Mouse (Mus musculus) frontal cortex, postnatal 10 days (tissue): ENCODE data around the gene Mgat4c.
"Not testable (repeated sequence)": the region's sequence is repeated elsewhere in the genome, so short reads cannot be mapped to it uniquely, and the experiment has no call there.

ENCODE experiments used
- DNase-seq, 2 experiments: peaks; one replicate each; pipeline ENCODE4 v3.0.0; 2022; ENCODE audit warnings: low spot score in 2 of 2, mixed read lengths in 1 of 2

Gene Mgat4c

DNA sequence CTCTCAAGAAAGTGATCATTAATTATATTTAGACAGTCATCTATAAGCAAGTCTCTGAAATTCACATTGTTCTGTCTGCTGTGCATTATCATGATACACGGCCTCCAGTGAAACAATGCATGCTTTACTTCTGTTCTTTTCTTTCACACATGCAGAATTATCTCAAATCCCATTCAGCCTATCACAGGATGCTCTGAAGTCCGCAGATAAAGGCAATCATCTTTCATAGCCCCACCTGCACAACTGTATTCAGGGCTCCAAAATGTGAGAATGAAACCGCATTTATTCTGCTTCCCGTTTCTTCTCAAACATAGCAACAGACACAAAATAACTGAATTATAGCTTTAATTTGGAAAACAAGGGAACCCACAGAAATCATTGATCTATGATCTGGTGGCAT is 446.1 kb downstream of the Mgat4c start:
- DNase-seq, result no peak

DNA sequence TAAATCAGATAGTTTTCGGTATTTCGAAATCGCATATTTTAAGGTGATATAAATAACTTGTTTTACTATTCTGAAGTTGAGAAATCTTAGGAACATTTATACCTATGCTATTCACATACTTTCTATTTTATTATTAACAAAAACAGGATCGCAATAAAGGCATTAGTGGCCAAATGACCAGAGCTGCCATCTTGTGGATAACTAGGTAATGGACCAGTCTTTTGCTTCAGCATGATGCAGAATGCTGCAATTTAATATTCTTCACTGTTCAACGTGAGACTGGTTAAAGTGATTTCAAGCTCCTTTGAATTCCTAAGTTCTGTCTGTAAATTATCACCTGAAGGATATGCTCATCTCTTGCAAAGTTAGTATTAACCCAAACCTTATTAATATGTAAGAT is 473.6 kb downstream of the Mgat4c start:
- DNase-seq, result no peak

GRCm38 (mm10) chr10:102155853-102156252 is 474.6 kb downstream of the Mgat4c start:
- no peak for DNase-seq

DNA sequence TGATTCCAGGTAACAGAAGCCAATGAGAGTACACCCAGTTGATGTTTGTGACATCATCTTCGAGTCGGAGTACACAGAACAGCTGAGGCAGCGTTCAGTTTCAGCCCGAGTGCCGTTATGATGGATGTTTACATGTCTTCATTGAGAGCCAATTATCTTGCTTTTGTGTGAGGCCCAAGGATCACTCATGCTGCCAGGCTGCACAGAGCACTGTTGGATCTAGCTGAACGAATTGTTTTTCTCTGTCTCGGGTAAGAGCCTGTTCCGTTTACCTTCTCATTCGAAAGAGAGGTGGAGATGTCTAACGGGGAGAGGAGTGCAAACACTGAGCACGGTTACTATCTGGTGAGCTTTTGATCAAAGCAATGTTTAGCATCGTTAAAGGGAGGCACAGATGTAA is 477.5 kb downstream of the Mgat4c start:
- no peak for DNase-seq

DNA sequence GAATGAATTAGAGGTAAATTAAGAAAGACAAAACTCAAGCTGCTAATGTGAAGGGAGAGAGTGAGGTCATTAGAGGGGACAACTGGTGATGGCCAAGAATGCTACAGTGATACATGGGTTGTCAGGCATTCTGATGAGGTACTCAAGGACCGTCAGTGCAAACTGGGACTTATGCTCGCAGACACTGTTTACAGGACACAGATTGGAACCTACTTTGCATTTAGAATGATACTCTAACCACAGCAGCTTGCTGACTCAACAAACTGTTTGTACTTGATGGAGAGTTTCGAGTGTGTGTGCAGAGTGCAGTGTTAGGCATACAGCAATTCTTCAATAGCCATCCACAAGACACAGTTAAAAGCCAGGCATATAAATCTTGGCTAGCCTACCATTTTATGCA is 503.4 kb downstream of the Mgat4c start:
- no peak for DNase-seq

DNA sequence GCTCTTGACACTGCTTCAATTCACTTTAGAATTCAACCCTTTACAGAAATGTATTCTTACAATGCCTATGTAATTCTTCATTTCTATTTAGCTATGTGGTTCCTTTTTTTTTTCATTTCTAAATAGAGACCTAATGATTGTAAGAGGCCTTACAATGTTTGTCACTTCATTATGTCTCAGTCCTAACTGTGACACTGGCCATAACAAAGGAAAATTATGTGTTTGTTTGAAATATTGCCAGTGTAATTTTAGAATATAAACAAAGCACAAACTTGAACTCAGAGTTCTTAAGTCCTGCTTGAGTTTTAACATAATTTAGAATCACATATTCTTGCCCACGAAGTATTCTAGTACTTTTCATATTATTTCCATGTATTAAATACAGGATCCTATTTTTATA is 510.4 kb downstream of the Mgat4c start:
- no peak for DNase-seq

- no peak for DNase-seq
Observed at GRCm38 (mm10) chr10:102196850-102197249, 515.6 kb downstream of the Mgat4c start.

DNA sequence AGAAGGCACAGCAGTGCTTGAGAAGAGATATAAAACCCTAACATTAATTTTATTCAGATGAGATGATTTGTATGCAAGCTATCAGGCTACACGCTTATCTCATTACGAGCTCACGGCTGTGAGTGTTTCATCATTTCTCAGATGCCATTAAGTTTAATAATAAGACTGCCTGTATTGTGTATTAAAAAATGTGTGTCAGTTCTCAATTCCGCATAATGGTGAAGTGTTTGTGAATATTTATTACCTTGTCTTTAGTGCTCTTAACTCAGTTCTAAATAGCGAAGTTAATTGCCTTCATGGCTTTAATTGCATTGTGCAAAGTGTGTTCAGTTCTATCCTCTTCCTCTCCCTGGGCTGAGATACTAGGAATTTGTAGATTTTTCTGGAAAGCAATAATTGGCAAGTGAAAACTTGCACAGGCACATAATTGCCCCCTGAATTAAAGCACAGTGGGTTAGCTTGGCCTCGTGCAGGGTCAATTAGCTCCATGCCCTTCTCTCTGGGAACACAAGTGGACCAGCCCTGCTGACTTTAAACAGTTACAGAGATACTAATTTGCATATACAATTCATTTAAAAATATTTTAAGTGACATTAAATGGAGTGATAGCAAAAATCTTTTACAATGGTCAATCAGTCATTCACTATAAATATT is 557.4 kb downstream of the Mgat4c start:
- no peak for DNase-seq

GRCm38 (mm10) chr10:102243897-102244296 is 562.6 kb downstream of the Mgat4c start:
- DNase-seq, result no peak

DNA sequence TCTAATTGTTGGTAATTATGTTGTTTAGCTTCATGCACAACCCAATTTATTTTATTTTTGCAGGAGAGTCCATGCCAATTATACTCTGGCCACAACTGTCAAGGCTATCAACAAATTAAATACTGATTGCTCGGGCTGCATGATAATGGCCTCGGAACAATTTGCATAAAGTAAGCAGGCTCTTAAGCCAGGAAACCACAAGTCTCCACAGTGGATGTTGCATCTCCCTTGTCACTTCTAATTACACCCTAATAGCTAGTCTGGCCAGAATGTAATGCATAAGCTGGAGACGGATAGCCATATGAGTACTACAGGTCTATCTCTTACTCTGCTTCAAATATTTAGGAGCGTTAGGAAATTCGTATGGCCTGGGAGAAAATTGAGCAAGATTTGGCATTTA is 563.3 kb downstream of the Mgat4c start:
- DNase-seq, result no peak

- DNase-seq, result no peak
Observed at GRCm38 (mm10) chr10:102245269-102245668, 564.0 kb downstream of the Mgat4c start.

- DNase-seq, result no peak
Observed at GRCm38 (mm10) chr10:102308892-102309479, 627.7 kb downstream of the Mgat4c start.

- DNase-seq, result no peak
Observed at GRCm38 (mm10) chr10:102365685-102366381, 684.5 kb downstream of the Mgat4c start.

DNA sequence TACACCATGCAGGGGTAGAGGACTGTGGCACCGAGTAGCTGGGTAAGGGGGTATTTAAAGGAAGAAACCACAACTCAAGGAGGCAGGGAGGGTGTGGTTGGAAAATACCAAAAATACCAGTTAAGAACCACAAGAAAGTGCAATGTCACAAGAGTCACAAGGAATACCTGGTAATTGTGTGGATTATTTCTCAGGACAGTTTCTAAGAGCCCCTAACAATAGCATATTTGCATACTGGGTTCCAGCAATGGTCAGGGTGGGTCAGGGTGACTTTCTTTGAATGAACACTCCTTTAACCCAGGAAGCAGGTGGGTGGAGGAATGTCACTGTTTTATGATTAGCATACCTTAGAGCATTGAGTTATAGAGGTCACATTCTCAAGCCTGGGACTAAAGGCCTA is 689.3 kb downstream of the Mgat4c start:
- no peak for DNase-seq

DNA sequence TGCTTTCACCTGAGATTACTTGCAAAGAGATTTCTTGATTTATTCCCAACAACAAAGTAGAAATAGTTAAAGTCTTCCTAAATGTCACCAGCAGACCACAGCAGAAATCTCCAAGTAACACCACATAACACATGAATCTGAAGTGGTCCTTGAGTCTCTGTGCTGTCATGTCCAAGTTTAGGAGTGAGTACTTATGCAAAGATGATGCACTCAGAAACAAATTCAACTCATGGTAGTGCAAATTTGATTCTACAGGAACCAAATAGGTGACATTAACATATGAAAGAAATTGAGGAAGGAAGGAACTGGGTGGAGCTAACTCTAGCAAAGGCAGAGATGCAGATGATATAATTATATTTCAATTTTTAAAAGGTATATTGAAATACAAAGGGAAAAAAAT is 690.8 kb downstream of the Mgat4c start:
- DNase-seq, result no peak

GRCm38 (mm10) chr10:102374061-102374460 is 692.8 kb downstream of the Mgat4c start:
- no peak for DNase-seq

GRCm38 (mm10) chr10:102377377-102377776 is 696.1 kb downstream of the Mgat4c start:
- DNase-seq, result no peak

DNA sequence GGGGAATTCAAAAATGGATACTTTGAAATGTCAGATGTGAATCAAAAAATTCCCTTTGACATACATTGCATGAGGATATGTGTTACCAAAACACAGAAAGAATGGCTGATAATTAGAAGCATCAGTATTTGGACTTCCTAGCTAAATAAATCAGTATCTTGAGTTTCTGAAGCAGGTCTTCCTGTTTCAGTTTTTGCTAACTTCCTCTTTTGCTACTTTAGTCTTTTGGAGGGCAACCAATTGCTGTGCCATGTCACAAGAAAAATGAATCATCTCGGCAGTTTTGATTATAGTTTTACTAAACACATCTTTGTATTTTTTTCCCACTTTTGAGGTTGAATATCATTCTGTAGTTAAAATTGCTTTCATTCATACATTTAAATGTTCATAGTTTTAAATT is 707.9 kb downstream of the Mgat4c start:
- no peak for DNase-seq

DNA sequence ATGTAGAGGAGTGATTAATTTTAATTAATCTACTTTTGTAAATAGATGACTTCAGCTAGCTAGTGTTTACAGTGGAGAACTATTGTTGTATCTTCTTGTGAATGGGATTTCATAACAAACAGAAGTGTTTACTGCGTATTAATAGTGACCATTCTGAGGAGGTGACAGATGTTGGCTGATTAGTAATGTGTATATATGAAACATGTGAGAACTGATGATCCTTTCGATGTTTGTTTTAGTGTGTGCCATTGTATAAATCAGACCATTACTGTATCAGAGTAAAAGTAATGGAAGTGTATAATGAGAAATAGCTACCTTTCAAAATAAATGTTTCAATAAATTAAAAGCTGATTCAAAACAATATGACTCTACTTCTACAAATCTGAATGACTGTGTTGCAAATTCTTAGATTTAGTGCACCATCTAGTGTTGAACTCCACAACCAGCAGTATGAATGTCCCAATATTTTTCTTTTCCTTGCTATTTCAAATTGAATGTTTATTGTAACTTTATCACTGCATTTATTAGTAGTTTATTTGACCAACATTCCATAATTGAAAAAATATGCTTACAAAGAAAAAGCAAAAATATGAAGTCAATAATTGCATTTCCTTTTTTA is 736.5 kb downstream of the Mgat4c start:
- no peak for DNase-seq

DNA sequence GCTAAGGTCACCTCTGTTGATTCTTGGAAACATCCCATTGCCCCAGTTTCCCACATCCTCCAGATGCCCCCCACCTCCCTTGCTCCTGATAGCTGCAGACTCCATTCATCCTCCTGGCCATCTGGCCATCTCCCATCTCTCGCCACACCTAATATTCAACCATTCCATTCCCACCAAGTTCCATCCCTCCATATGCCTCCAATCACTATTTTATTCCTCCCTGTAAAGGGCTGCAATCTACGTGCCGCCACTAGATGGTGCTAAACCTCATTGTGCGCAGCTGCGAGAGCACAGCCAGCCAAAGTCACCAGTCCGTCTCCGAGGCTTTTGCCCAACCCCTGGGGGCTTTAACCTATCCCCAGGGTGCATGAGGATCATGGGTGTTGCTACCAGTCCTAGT is 753.8 kb downstream of the Mgat4c start:
- DNase-seq, result not testable (repeated sequence)

DNA sequence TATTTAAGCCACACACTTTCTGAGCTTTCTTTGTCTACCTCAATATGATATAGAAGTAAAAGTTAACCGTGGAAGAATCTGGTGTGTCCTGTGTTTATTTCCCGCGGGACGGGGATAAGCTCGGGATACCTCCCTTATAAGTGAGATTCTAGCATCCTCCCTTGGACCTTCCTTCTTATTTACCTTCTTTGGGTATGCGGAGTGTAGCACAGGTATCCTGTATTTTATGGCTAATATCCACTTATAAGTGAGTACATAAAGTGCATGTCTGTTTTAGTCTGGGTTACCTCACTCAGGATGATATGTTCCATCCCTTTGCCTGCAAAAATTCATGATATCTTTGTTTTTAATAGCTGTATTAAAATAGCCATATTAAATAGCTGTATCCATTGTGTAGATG is 754.2 kb downstream of the Mgat4c start:
- not testable (repeated sequence) for DNase-seq
